Comparison of ENCODE assay signal across 7 mouse cellular contexts in genomic region chr9:21799010-21799350, GRCm38 (mm10). TPM values are rescaled to one million over a fixed set of nuclear protein-coding genes. Genes with fewer than 3 reads are reported as not detected.
DNase-seq lines count a peak whose midpoint lies in the region; ATAC-seq and TF ChIP-seq lines count a peak whose summit lies in the region.

No protein-coding gene starts in this region.

- TF ChIP-seq CTCF in liver, embryonic 14.5 days (IDR thresholded peaks at IDR 0.05; ENCODE audit: low read depth) = no peak

- DNase-seq in neural tube, embryonic 11.5 days (ENCODE audit: low spot score) = no peak
- no peak for DNase-seq in neural tube, embryonic 10.5 days (ENCODE audit: extremely low spot score, low spot score)
- peak in 1 of 3 experiments; percentile 14 for DNase-seq in liver, embryonic 14.5 days (ENCODE audit: low read depth in 3 of 3, low spot score in 3 of 3)
- DNase-seq in urinary bladder, postnatal 10 days (ENCODE audit: low spot score) = no peak
- no peak for DNase-seq in urinary bladder, adult 18-20 months (ENCODE audit: low spot score in 2 of 2)
- DNase-seq in frontal cortex, adult 2 months (ENCODE audit: extremely low spot score in 1 of 2, low spot score in 1 of 2) = no peak

- peak overlapping the region; percentile 68 for H3K4me3 ChIP-seq in neural tube, embryonic 11.5 days (ENCODE audit: low read depth, low read length)
- peak overlapping the region; percentile 58 for H3K4me3 ChIP-seq in forebrain, embryonic 15.5 days
- peak overlapping the region; percentile 55 to 66; a peak in 3 of 4 replicates for H3K4me3 ChIP-seq in liver, embryonic 14.5 days (ENCODE audit: insufficient read depth in 1 of 2, low read depth in 2 of 2, low read length in 2 of 2)

- peaks cover 7% of the 10 kb centered on the region for H3K36me3 ChIP-seq in neural tube, embryonic 11.5 days (ENCODE audit: control insufficient read depth, insufficient read depth, low read length)
- no peaks in the 10 kb centered on the region for H3K36me3 ChIP-seq in forebrain, embryonic 15.5 days
- no peaks in the 10 kb centered on the region for H3K36me3 ChIP-seq in liver, embryonic 14.5 days (replicated peaks; ENCODE audit: control insufficient read depth, insufficient read depth, low read depth)

- H3K4me1 ChIP-seq in neural tube, embryonic 11.5 days (ENCODE audit: control insufficient read depth, insufficient read depth, low read length) = peaks cover 6% of the 10 kb centered on the region; the same call in 1 of the 2 replicates
- H3K4me1 ChIP-seq in forebrain, embryonic 15.5 days = peaks cover 16% of the 10 kb centered on the region
- peaks cover 0 to 5% of the 10 kb centered on the region in 2 experiments; a peak in 3 of 4 replicates for H3K4me1 ChIP-seq in liver, embryonic 14.5 days (replicated peaks; ENCODE audit: control insufficient read depth in 2 of 2, insufficient read depth in 2 of 2, low read length in 1 of 2)

- 61% methylated on average over 3 of the region's 3 CpGs for WGBS in neural tube, embryonic 11.5 days
- 55% methylated on average over 3 of the region's 3 CpGs for WGBS in forebrain, embryonic 15.5 days
- WGBS in liver, embryonic 14.5 days (ENCODE audit: insufficient replicate concordance) = 48% methylated on average over 3 of the region's 3 CpGs

- ATAC-seq in neural tube, embryonic 11.5 days (ENCODE audit: insufficient read depth, low FRiP score, low TSS enrichment) = no peak
- ATAC-seq in forebrain, embryonic 15.5 days (replicated peaks) = no peak
- peak; percentile 27; the same call in 1 of the 2 replicates for ATAC-seq in liver, embryonic 14.5 days (ENCODE audit: insufficient read depth)

- no peak for TF ChIP-seq EP300 in liver, embryonic 14.5 days (IDR thresholded peaks at IDR 0.05; ENCODE audit: low read depth)

- H3K27me3 ChIP-seq in neural tube, embryonic 11.5 days (ENCODE audit: control insufficient read depth, insufficient read depth, low read length) = no peaks in the 10 kb centered on the region
- no peaks in the 10 kb centered on the region for H3K27me3 ChIP-seq in forebrain, embryonic 15.5 days
- H3K27me3 ChIP-seq in liver, embryonic 14.5 days (ENCODE audit: control insufficient read depth, insufficient read depth, low read length) = no peaks in the 10 kb centered on the region; the same call in 1 of the 2 replicates

- H3K27ac ChIP-seq in neural tube, embryonic 11.5 days (ENCODE audit: low read depth, low read length) = no peak overlapping the region
- H3K27ac ChIP-seq in forebrain, embryonic 15.5 days (replicated peaks) = no peak overlapping the region
- H3K27ac ChIP-seq in liver, embryonic 14.5 days = no peak overlapping the region

- no peak overlapping the region; the same call in 1 of the 2 replicates for H3K9ac ChIP-seq in neural tube, embryonic 11.5 days (ENCODE audit: low read length)
- H3K9ac ChIP-seq in forebrain, embryonic 15.5 days (replicated peaks) = no peak overlapping the region
- no peak overlapping the region for H3K9ac ChIP-seq in liver, embryonic 14.5 days (replicated peaks)

- H3K9me3 ChIP-seq in neural tube, embryonic 11.5 days (ENCODE audit: control insufficient read depth, low read length) = no peaks in the 10 kb centered on the region
- no peaks in the 10 kb centered on the region for H3K9me3 ChIP-seq in forebrain, embryonic 15.5 days
- no peaks in the 10 kb centered on the region for H3K9me3 ChIP-seq in liver, embryonic 14.5 days (ENCODE audit: control insufficient read depth, low read length)

- H3K4me2 ChIP-seq in neural tube, embryonic 11.5 days (ENCODE audit: low read depth) = peak overlapping the region; percentile 90
- peak overlapping the region; percentile 85; the same call in 1 of the 2 replicates for H3K4me2 ChIP-seq in forebrain, embryonic 15.5 days (replicated peaks)
- peak overlapping the region; percentile 56 for H3K4me2 ChIP-seq in liver, embryonic 14.5 days (ENCODE audit: low read depth)

RNA-seq across cellular contexts. Expression of gene Kank2, which starts 0.4 kb away (rescaled TPM):
- 3.7 and 4.5 TPM in 2 replicates for polyA plus RNA-seq in neural tube, embryonic 11.5 days (2014; fragmentation: Nextera tagmentation; extraction: Ambion mirVana)
- 2.9 and 3.7 TPM in 2 replicates for polyA plus RNA-seq in forebrain, embryonic 15.5 days (2015; fragmentation: Nextera tagmentation; extraction: Ambion mirVana)
- 3.9 and 4.2 TPM in 2 replicates for polyA plus RNA-seq in liver, embryonic 14.5 days (2012; rRNA removed)
- polyA plus RNA-seq in liver, embryonic 14.5 days (2014; fragmentation: Nextera tagmentation; extraction: Ambion mirVana) = 1.2 and 1.4 TPM in 2 replicates
- polyA plus RNA-seq in frontal cortex, adult 2 months (2012; rRNA removed) = 7.9 and 8.0 TPM in 2 replicates

RNA-seq across cellular contexts. Expression of gene Angptl8, which starts 36.3 kb away (rescaled TPM):
- not detected in 2 replicates for polyA plus RNA-seq in neural tube, embryonic 11.5 days (2014; fragmentation: Nextera tagmentation; extraction: Ambion mirVana)
- 0.27 and 0.51 TPM in 2 replicates for polyA plus RNA-seq in forebrain, embryonic 15.5 days (2015; fragmentation: Nextera tagmentation; extraction: Ambion mirVana)
- 20.4 and 26.8 TPM in 2 replicates for polyA plus RNA-seq in liver, embryonic 14.5 days (2012; rRNA removed)
- polyA plus RNA-seq in liver, embryonic 14.5 days (2014; fragmentation: Nextera tagmentation; extraction: Ambion mirVana) = 19.6 and 20.3 TPM in 2 replicates
- not detected in 2 replicates for polyA plus RNA-seq in frontal cortex, adult 2 months (2012; rRNA removed)

RNA-seq across cellular contexts. Expression of gene Spc24, which starts 38.9 kb away (rescaled TPM):
- 116 and 117 TPM in 2 replicates for polyA plus RNA-seq in neural tube, embryonic 11.5 days (2014; fragmentation: Nextera tagmentation; extraction: Ambion mirVana)
- 41.7 and 55.9 TPM in 2 replicates for polyA plus RNA-seq in forebrain, embryonic 15.5 days (2015; fragmentation: Nextera tagmentation; extraction: Ambion mirVana)
- polyA plus RNA-seq in liver, embryonic 14.5 days (2012; rRNA removed) = 37.4 and 52.4 TPM in 2 replicates
- polyA plus RNA-seq in liver, embryonic 14.5 days (2014; fragmentation: Nextera tagmentation; extraction: Ambion mirVana) = 89.5 and 92.2 TPM in 2 replicates
- polyA plus RNA-seq in frontal cortex, adult 2 months (2012; rRNA removed) = 3.3 and 3.8 TPM in 2 replicates

RNA-seq across cellular contexts. Expression of gene Dock6, which starts 53.5 kb away (rescaled TPM):
- polyA plus RNA-seq in neural tube, embryonic 11.5 days (2014; fragmentation: Nextera tagmentation; extraction: Ambion mirVana) = 24.7 and 25.4 TPM in 2 replicates
- 10.4 and 12.3 TPM in 2 replicates for polyA plus RNA-seq in forebrain, embryonic 15.5 days (2015; fragmentation: Nextera tagmentation; extraction: Ambion mirVana)
- 6.7 and 9.0 TPM in 2 replicates for polyA plus RNA-seq in liver, embryonic 14.5 days (2012; rRNA removed)
- 2.1 and 3.4 TPM in 2 replicates for polyA plus RNA-seq in liver, embryonic 14.5 days (2014; fragmentation: Nextera tagmentation; extraction: Ambion mirVana)
- 47.7 and 50.1 TPM in 2 replicates for polyA plus RNA-seq in frontal cortex, adult 2 months (2012; rRNA removed)

Comparison
In these comparisons a context has a peak if more than half of its experiments do, and no peak if none do; other contexts are left out.
1. RNA of gene Angptl8, which starts 36.3 kb away (polyA plus RNA-seq): 19.6 to 26.8 TPM in liver, embryonic 14.5 days; 0.27 to 0.51 TPM in forebrain, embryonic 15.5 days, not detected in neural tube, embryonic 11.5 days and not detected in frontal cortex, adult 2 months; every median in the first group is over 10 times any median in the second.
2. Peak in every context shown above with its lines, with median percentiles within 50 percentile points of each other: H3K4me2 ChIP-seq and H3K4me3 ChIP-seq.